In genomic region chr12:82186740-82187139, GRCm38 (mm10) we compare ENCODE assay signal across 26 mouse cellular contexts. TPM values are rescaled to one million over a fixed set of nuclear protein-coding genes. Genes with fewer than 3 reads are reported as not detected.
DNase-seq lines count a peak whose midpoint lies in the region; ATAC-seq and TF ChIP-seq lines count a peak whose summit lies in the region.
"Had no signal": no experiment of that assay in that cellular context is flagged by ENCODE, and none has a peak within 500 bp of the region (broad histone marks: within the 10 kb centered on the region; RNA-seq: fewer than 3 reads in every experiment).

No protein-coding gene starts in this region.

- H3K79me2 ChIP-seq in heart, adult 2 months (replicated peaks; ENCODE audit: control insufficient read depth, insufficient read depth, low read length), result no peaks in the 10 kb centered on the region

- H3K9me3 ChIP-seq in heart, postnatal 0 days (replicated peaks; ENCODE audit: control insufficient read depth, low read length), result no peaks in the 10 kb centered on the region
- H3K9me3 ChIP-seq in liver, embryonic 16.5 days (replicated peaks; ENCODE audit: control insufficient read depth, low read length), result no peaks in the 10 kb centered on the region
- no peaks in the 10 kb centered on the region for H3K9me3 ChIP-seq in stomach, embryonic 16.5 days (replicated peaks; ENCODE audit: control insufficient read depth, low read length)
- no peaks in the 10 kb centered on the region for H3K9me3 ChIP-seq in stomach, postnatal 0 days (ENCODE audit: control insufficient read depth, low read length)
- H3K9me3 ChIP-seq in liver, postnatal 0 days (ENCODE audit: low read length), result no peaks in the 10 kb centered on the region
- H3K9me3 ChIP-seq: liver, embryonic 13.5 days had no signal

- no peak for TF ChIP-seq EP300 in heart, postnatal 0 days (IDR thresholded peaks at IDR 0.05; ENCODE audit: low read depth)
- TF ChIP-seq EP300 in heart, adult 2 months (IDR thresholded peaks at IDR 0.05; ENCODE audit: insufficient read depth, low read depth, low read length), result no peak
- TF ChIP-seq EP300 in stomach, postnatal 0 days (optimal IDR thresholded peaks at IDR 0.05), result no peak
- TF ChIP-seq EP300 in liver, postnatal 0 days (IDR thresholded peaks at IDR 0.05; ENCODE audit: low read depth), result no peak

- intact Hi-C loops in heart, adult 2 months (cut with DNase I), result no loop called here

- ATAC-seq in heart, postnatal 0 days (ENCODE audit: insufficient read depth, low read depth), result no peak
- peak; percentile 61 for ATAC-seq in liver, embryonic 16.5 days (ENCODE audit: low read depth)
- ATAC-seq in stomach, embryonic 16.5 days (ENCODE audit: insufficient read depth, low FRiP score), result no peak
- ATAC-seq in stomach, postnatal 0 days (ENCODE audit: low FRiP score, low TSS enrichment), result no peak
- ATAC-seq in liver, postnatal 0 days, result peak; percentile 29
- ATAC-seq: forebrain, embryonic 16.5 days; hindbrain, postnatal 0 days; intestine, embryonic 16.5 days had no signal

- no peak for DNase-seq in heart, postnatal 0 days (ENCODE audit: low spot score)
- no peak for DNase-seq in heart, adult 2 months
- no peak for DNase-seq in liver
- DNase-seq in stomach, postnatal 0 days (ENCODE audit: low spot score), result no peak
- no peak for DNase-seq in liver, postnatal 0 days
- no peak for DNase-seq in T-cell, adult 2 months (ENCODE audit: low spot score)
- DNase-seq: B cell, adult 2 months; cerebellum, adult 11-12 months; cerebellum, adult 9-11 months; gastrocnemius, adult 2 months; gastrocnemius, postnatal 36 days; kidney, adult 9 months; kidney, postnatal 14 days; liver, embryonic 13.5 days; lung, postnatal 14 days; right cerebral cortex, postnatal 4 days; thymus, postnatal 4 days had no signal

- WGBS in heart, postnatal 0 days, result 69% methylated on average over 3 of the region's 3 CpGs
- WGBS in heart, adult 2 months, result 68% methylated on average over 3 of the region's 3 CpGs
- 33% methylated on average over 3 of the region's 3 CpGs for WGBS in liver, embryonic 16.5 days (ENCODE audit: insufficient replicate concordance)
- 69% methylated on average over 3 of the region's 3 CpGs for WGBS in stomach, embryonic 16.5 days
- WGBS in stomach, postnatal 0 days, result 57% methylated on average over 3 of the region's 3 CpGs
- WGBS in liver, postnatal 0 days (ENCODE audit: insufficient replicate concordance), result 44% methylated on average over 3 of the region's 3 CpGs

- no peak overlapping the region for H3K4me3 ChIP-seq in heart, postnatal 0 days (ENCODE audit: low read depth, low read length)
- H3K4me3 ChIP-seq in heart, adult 2 months, result no peak overlapping the region
- no peak overlapping the region for H3K4me3 ChIP-seq in liver, embryonic 16.5 days (ENCODE audit: low read depth, low read length)
- no peak overlapping the region for H3K4me3 ChIP-seq in stomach, embryonic 16.5 days (replicated peaks; ENCODE audit: low read length)
- H3K4me3 ChIP-seq in stomach, postnatal 0 days (ENCODE audit: low read depth, low read length), result no peak overlapping the region
- H3K4me3 ChIP-seq in liver, postnatal 0 days (ENCODE audit: low read depth, low read length), result no peak overlapping the region
- H3K4me3 ChIP-seq: erythroblast, embryonic 14.5 days; gastrocnemius, adult 2 months; hindbrain, embryonic 12.5 days; liver, embryonic 13.5 days; midbrain, embryonic 12.5 days; neural tube, embryonic 13.5 days had no signal

- H3K4me1 ChIP-seq in heart, postnatal 0 days (ENCODE audit: control insufficient read depth, insufficient read depth), result peaks cover 3% of the 10 kb centered on the region
- peaks cover 11% of the 10 kb centered on the region for H3K4me1 ChIP-seq in heart, adult 2 months (ENCODE audit: control insufficient read depth, insufficient read depth, low read length)
- H3K4me1 ChIP-seq in liver, embryonic 16.5 days (ENCODE audit: control insufficient read depth, low read depth, low read length), result peaks cover 17% of the 10 kb centered on the region
- H3K4me1 ChIP-seq in stomach, embryonic 16.5 days (ENCODE audit: control insufficient read depth, insufficient read depth, low read length), result peaks cover 40% of the 10 kb centered on the region
- H3K4me1 ChIP-seq in stomach, postnatal 0 days (replicated peaks; ENCODE audit: control insufficient read depth, insufficient read depth), result peaks cover 21% of the 10 kb centered on the region
- peaks cover 25% of the 10 kb centered on the region for H3K4me1 ChIP-seq in liver, postnatal 0 days (ENCODE audit: insufficient read depth)

- no peak for TF ChIP-seq POLR2A in heart, adult 2 months (IDR thresholded peaks at IDR 0.05; ENCODE audit: insufficient read depth, low read depth, low read length)

- TF ChIP-seq CTCF in heart, postnatal 0 days (IDR thresholded peaks at IDR 0.05; ENCODE audit: low read depth), result no peak
- TF ChIP-seq CTCF in heart, adult 2 months (IDR thresholded peaks at IDR 0.05), result no peak
- TF ChIP-seq CTCF in stomach, postnatal 0 days (IDR thresholded peaks at IDR 0.05; ENCODE audit: low read depth), result no peak
- TF ChIP-seq CTCF in liver, postnatal 0 days (IDR thresholded peaks at IDR 0.05; ENCODE audit: low read depth), result no peak

- no peak overlapping the region for H3K9ac ChIP-seq in heart, postnatal 0 days (replicated peaks; ENCODE audit: low read depth, low read length)
- no peak overlapping the region for H3K9ac ChIP-seq in heart, adult 2 months (ENCODE audit: low read depth, low read length)
- no peak overlapping the region for H3K9ac ChIP-seq in liver, embryonic 16.5 days (ENCODE audit: low read depth, low read length)
- H3K9ac ChIP-seq in stomach, embryonic 16.5 days (ENCODE audit: low read length), result no peak overlapping the region
- H3K9ac ChIP-seq in stomach, postnatal 0 days (ENCODE audit: low read length), result no peak overlapping the region
- H3K9ac ChIP-seq in liver, postnatal 0 days (replicated peaks), result no peak overlapping the region
- H3K9ac ChIP-seq: hindbrain, embryonic 12.5 days; liver, embryonic 13.5 days; midbrain, embryonic 12.5 days; neural tube, embryonic 13.5 days had no signal

- H3K27me3 ChIP-seq in heart, postnatal 0 days (ENCODE audit: control insufficient read depth, insufficient read depth, low read length), result no peaks in the 10 kb centered on the region
- no peaks in the 10 kb centered on the region for H3K27me3 ChIP-seq in heart, adult 2 months (ENCODE audit: control insufficient read depth, insufficient read depth, low read length)
- no peaks in the 10 kb centered on the region for H3K27me3 ChIP-seq in liver, embryonic 16.5 days (ENCODE audit: control insufficient read depth, insufficient read depth, low read depth, low read length)
- H3K27me3 ChIP-seq in stomach, embryonic 16.5 days (ENCODE audit: control insufficient read depth, insufficient read depth, low read length), result no peaks in the 10 kb centered on the region
- no peaks in the 10 kb centered on the region for H3K27me3 ChIP-seq in stomach, postnatal 0 days (ENCODE audit: control insufficient read depth, insufficient read depth, low read length)
- H3K27me3 ChIP-seq in liver, postnatal 0 days (ENCODE audit: insufficient read depth, low read length), result no peaks in the 10 kb centered on the region
- H3K27me3 ChIP-seq: hindbrain, embryonic 12.5 days; liver, embryonic 13.5 days; midbrain, embryonic 12.5 days; neural tube, embryonic 13.5 days had no signal

- 0 out of 2 replicates have a peak overlapping the region, but pooled peaks have one; percentile 27 for H3K27ac ChIP-seq in heart, postnatal 0 days (ENCODE audit: low read depth)
- no peak overlapping the region for H3K27ac ChIP-seq in heart, adult 2 months
- no peak overlapping the region for H3K27ac ChIP-seq in liver, embryonic 16.5 days (ENCODE audit: low read length)
- peak overlapping the region; percentile 34 for H3K27ac ChIP-seq in stomach, embryonic 16.5 days (ENCODE audit: low read length)
- no peak overlapping the region for H3K27ac ChIP-seq in stomach, postnatal 0 days (replicated peaks)
- no peak overlapping the region; the same call in 1 of the 2 replicates for H3K27ac ChIP-seq in liver, postnatal 0 days (ENCODE audit: low read depth)
- H3K27ac ChIP-seq: hindbrain, postnatal 0 days; liver, embryonic 13.5 days; midbrain, embryonic 12.5 days; neural tube, embryonic 13.5 days had no signal

- no peak overlapping the region for H3K4me2 ChIP-seq in heart, postnatal 0 days (ENCODE audit: low read depth, low read length)
- no peak overlapping the region for H3K4me2 ChIP-seq in liver, embryonic 16.5 days (ENCODE audit: low read depth, low read length)
- H3K4me2 ChIP-seq in stomach, embryonic 16.5 days (ENCODE audit: low read depth, low read length), result no peak overlapping the region
- no peak overlapping the region for H3K4me2 ChIP-seq in stomach, postnatal 0 days (replicated peaks; ENCODE audit: low read depth)
- H3K4me2 ChIP-seq in liver, postnatal 0 days (ENCODE audit: low read depth, low read length), result no peak overlapping the region
- H3K4me2 ChIP-seq: hindbrain, embryonic 12.5 days; liver, embryonic 13.5 days; midbrain, embryonic 12.5 days; neural tube, embryonic 13.5 days had no signal

- no peaks in the 10 kb centered on the region for H3K36me3 ChIP-seq in heart, postnatal 0 days (replicated peaks; ENCODE audit: control insufficient read depth, insufficient read depth, low read length)
- H3K36me3 ChIP-seq in heart, adult 2 months (ENCODE audit: control insufficient read depth, insufficient read depth, low read length), result no peaks in the 10 kb centered on the region
- H3K36me3 ChIP-seq in liver, embryonic 16.5 days (ENCODE audit: control insufficient read depth, insufficient read depth), result no peaks in the 10 kb centered on the region
- H3K36me3 ChIP-seq in stomach, embryonic 16.5 days (ENCODE audit: control insufficient read depth, insufficient read depth, low read length), result peaks cover 9% of the 10 kb centered on the region; the same call in 1 of the 2 replicates
- H3K36me3 ChIP-seq in stomach, postnatal 0 days (ENCODE audit: control insufficient read depth, insufficient read depth, low read length), result 0 out of 2 replicates have a peak, but pooled peaks cover 2% of the 10 kb centered on the region
- no peaks in the 10 kb centered on the region for H3K36me3 ChIP-seq in liver, postnatal 0 days (replicated peaks; ENCODE audit: insufficient read depth, low read length)
- H3K36me3 ChIP-seq: neural tube, embryonic 13.5 days had no signal

RNA-seq across cellular contexts. Expression of gene Sipa1l1, which starts 17.6 kb away (rescaled TPM):
- total RNA-seq in heart, postnatal 0 days (2014; rRNA removed; ENCODE audit: low replicate concordance), result 17.1 and 18.4 TPM in 2 replicates
- polyA plus RNA-seq in heart, postnatal 0 days (2015; fragmentation: Nextera tagmentation; extraction: Ambion mirVana), result 6.6 and 7.0 TPM in 2 replicates
- total RNA-seq in heart, adult 2 months (2021), result 1 to 10 TPM; 6.9 to 9.1 TPM
- polyA plus RNA-seq in heart, adult 2 months (2012; rRNA removed), result 8.4 and 9.9 TPM in 2 replicates
- polyA plus RNA-seq in liver, embryonic 16.5 days (2015; fragmentation: Nextera tagmentation; extraction: Ambion mirVana), result 4.0 and 4.2 TPM in 2 replicates
- polyA plus RNA-seq in stomach, embryonic 16.5 days (2015; fragmentation: Nextera tagmentation; extraction: Ambion mirVana), result 28.9 and 32.8 TPM in 2 replicates
- 9.2 and 9.7 TPM in 2 replicates for polyA plus RNA-seq in stomach, postnatal 0 days (2015; fragmentation: Nextera tagmentation; extraction: Ambion mirVana)
- polyA plus RNA-seq in liver, postnatal 0 days (2015; fragmentation: Nextera tagmentation; extraction: Ambion mirVana), result 2.0 and 3.2 TPM in 2 replicates

Comparison
In these comparisons a context has a peak if more than half of its experiments do, and no peak if none do; other contexts are left out.
1. H3K27ac ChIP-seq: peak in heart, postnatal 0 days (single experiment) and stomach, embryonic 16.5 days (single experiment); none in heart, adult 2 months (single experiment), liver, embryonic 16.5 days (single experiment), stomach, postnatal 0 days (single experiment) and liver, postnatal 0 days (single experiment).
2. ATAC-seq: peak in liver, embryonic 16.5 days (single experiment) and liver, postnatal 0 days (single experiment); none in heart, postnatal 0 days (single experiment), stomach, embryonic 16.5 days (single experiment) and stomach, postnatal 0 days (single experiment).